Mouse (Mus musculus): Measurements from ENCODE around the gene Rhox10.
"Not testable (repeated sequence)": the region's sequence is repeated elsewhere in the genome, so short reads cannot be mapped to it uniquely, and the experiment has no call there.

Rhox10 gene

GRCm38 (mm10) chrX:38066175-38066574, at the start of gene Rhox10:
TSS of gene Rhox10 (plus strand) at chrX:38066475.
- DNase-seq (ENCODE audit: low spot score): no peak

- not testable (repeated sequence) for DNase-seq (ENCODE audit: low spot score)
Observed at GRCm38 (mm10) chrX:38018597-38018996, 47.7 kb upstream of the Rhox10 start, which contains the start of gene Btg1-ps1. TSS of gene Btg1-ps1 (minus strand) at chrX:38018815.

GRCm38 (mm10) chrX:38033841-38034240, 32.4 kb upstream of the Rhox10 start:
- DNase-seq (ENCODE audit: low spot score): no peak

DNA sequence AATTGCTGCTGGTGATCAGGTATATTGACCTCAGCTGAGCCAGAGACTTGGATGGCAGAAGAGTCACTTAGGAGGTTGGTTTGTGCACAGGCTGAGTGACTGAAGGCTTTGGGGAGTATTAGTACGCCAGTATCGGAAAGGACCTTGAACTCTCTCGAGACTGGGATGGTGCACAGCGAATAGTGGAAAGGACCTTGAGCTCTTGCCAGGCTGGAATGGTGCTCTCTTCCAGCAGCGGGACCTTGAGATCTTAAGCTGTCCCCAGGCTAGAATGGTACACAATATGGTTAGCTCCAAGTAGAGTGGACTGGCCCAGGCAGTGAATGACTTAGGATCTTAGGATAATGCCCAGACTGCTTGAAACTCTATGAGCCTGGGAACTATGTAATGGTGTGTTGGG, 26.6 kb upstream of the Rhox10 start:
- peak; percentile 7 for DNase-seq (ENCODE audit: low spot score)

GRCm38 (mm10) chrX:38043014-38043413, 23.3 kb upstream of the Rhox10 start, which contains the start of gene Btg1-ps2:
TSS of gene Btg1-ps2 (minus strand) at chrX:38043114.
- not testable (repeated sequence) for DNase-seq (ENCODE audit: low spot score)

DNA sequence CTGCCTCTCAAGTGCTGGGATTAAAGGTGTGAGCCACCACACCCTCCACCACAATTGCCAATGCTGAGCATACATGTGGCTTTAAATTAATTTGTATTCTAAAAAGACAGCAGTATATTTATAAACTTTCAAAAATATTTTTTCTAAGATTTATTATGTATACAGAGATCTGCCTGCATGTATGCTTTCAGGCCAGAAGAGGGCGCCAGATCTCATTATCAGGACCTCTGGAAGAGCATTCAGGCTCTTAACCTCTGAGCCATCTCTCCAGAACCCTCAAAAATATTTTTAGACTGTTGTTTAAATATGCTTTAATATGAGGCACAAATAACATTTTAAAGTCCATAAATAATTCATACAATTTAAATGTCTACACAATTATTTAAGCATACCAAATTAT, 4.7 kb upstream of the Rhox10 start:
- no peak for DNase-seq (ENCODE audit: low spot score)

DNA sequence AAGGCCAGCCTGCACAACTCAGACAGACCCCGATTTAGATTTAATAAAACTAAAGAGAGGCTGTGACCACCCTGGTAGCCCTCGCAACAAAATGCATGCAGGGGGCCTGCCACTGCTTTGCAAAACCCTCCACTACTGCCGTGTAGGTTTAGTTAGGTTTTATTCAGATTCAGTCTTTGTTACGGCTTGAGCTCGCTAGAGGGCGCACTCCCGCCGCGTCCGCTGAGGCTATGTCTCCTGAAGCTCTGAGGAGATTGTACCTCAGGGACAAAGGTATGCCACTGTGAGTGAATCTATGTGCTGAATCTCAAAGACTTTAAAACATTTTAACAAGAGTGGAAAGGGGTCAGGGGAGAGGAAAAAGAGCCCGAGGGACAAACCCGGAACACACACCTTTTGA, 18.0 kb downstream of the Rhox10 start:
- peak; percentile 45 for DNase-seq (ENCODE audit: low spot score)

GRCm38 (mm10) chrX:38085041-38085440, 18.8 kb downstream of the Rhox10 start, which contains the start of gene Rhox11:
TSS of gene Rhox11 (minus strand) at chrX:38085141.
- DNase-seq (ENCODE audit: low spot score): no peak

DNA sequence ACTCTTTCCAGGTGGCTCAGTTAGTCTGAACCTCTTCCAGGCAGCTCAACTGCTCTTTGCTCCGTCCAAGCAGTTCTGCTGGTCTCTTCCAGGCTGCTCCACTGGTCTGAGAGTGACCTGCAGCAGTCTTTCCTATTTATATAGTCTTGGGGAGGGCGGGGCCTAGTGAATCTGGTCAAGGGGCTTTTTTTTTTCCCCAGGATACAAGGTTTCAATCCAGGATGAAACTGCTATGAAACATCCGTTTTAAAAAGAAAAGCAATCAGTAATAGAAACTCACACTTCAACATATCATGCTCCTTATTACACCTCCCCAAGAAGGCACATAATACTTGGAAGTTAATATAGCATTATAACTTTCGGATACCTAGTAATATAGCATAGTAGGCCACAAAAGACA, 44.5 kb downstream of the Rhox10 start, which contains the start of gene Rhox12:
Rhox12 (minus strand) TSS at position 101 of the 400 bp plus-strand sequence.
- DNase-seq (ENCODE audit: low spot score): no peak

- no peak for DNase-seq (ENCODE audit: low spot score)
Observed at GRCm38 (mm10) chrX:38120982-38121381, 54.7 kb downstream of the Rhox10 start, which contains the start of gene Rhox13. TSS of gene Rhox13 (plus strand) at chrX:38121219.

Measured in ovary, postnatal 36 days (tissue).